ENCODE assay signal across 9 mouse cellular contexts in the genomic region with DNA sequence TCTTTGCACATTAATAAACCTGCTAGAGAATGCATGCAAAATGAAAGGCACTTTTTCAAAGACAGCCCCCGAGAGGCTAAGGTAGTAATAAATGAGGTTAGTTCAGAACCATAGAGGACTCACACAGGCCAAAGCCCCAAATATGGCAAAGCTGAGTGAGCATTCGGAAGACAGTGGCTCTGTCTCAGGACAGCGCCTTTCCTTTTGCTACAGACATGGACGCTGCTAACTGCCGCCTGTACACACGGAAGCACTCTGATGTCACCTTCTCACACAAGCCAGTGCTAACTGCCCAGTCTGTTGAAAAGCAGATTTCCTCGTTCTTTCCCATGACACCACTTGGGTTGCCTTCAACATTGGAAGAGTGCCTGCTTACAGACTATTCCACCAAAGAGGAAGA.
DNase-seq lines count a peak whose midpoint lies in the region; ATAC-seq lines count a peak whose summit lies in the region.
"Had no signal": no experiment of that assay in that cellular context is flagged by ENCODE, and none has a peak within 500 bp of the region (broad histone marks: within the 10 kb centered on the region; RNA-seq: fewer than 3 reads in every experiment).

No protein-coding gene starts in this region.

- no peak for DNase-seq in kidney, postnatal 10 days
- DNase-seq in ZHBTc4 (ENCODE audit: low read depth, low spot score), result peak; percentile 15
- peak; percentile 15 for DNase-seq in hindbrain, embryonic 11.5 days (ENCODE audit: low spot score)
- DNase-seq in midbrain, embryonic 14.5 days, result no peak
- DNase-seq in adrenal gland, postnatal 10 days, result no peak
- no peak for DNase-seq in gastrocnemius, postnatal 4 days (ENCODE audit: low spot score in 2 of 2)
- DNase-seq: kidney, adult 11 months had no signal

- H3K9ac ChIP-seq in kidney, embryonic 14.5 days (ENCODE audit: low read depth, low read length), result no peak overlapping the region
- no peak overlapping the region for H3K9ac ChIP-seq in hindbrain, embryonic 11.5 days (ENCODE audit: low read depth, low read length)
- no peak overlapping the region for H3K9ac ChIP-seq in midbrain, embryonic 14.5 days (replicated peaks; ENCODE audit: low read length)

- H3K27ac ChIP-seq in kidney, embryonic 14.5 days (ENCODE audit: low read depth, low read length), result peak overlapping the region; percentile 33; the same call in 1 of the 2 replicates
- H3K27ac ChIP-seq in hindbrain, embryonic 11.5 days (ENCODE audit: low read depth, low read length), result 0 out of 2 replicates have a peak overlapping the region, but pooled peaks have one; percentile 10
- peak overlapping the region; percentile 42 for H3K27ac ChIP-seq in midbrain, embryonic 14.5 days (replicated peaks; ENCODE audit: low read depth, low read length)

- no peak overlapping the region for H3K4me2 ChIP-seq in kidney, embryonic 14.5 days (replicated peaks; ENCODE audit: low read depth, low read length)
- H3K4me2 ChIP-seq in hindbrain, embryonic 11.5 days (replicated peaks; ENCODE audit: low read depth, low read length), result no peak overlapping the region
- H3K4me2 ChIP-seq in midbrain, embryonic 14.5 days (ENCODE audit: low read length), result no peak overlapping the region

- 55% methylated on average over 7 of the region's 7 CpGs for WGBS in kidney, embryonic 14.5 days
- WGBS in hindbrain, embryonic 11.5 days, result 47% methylated on average over 7 of the region's 7 CpGs
- WGBS in midbrain, embryonic 14.5 days, result 55% methylated on average over 7 of the region's 7 CpGs

- no peaks in the 10 kb centered on the region for H3K9me3 ChIP-seq in kidney, embryonic 14.5 days (ENCODE audit: control insufficient read depth, low read length)
- H3K9me3 ChIP-seq in hindbrain, embryonic 11.5 days (ENCODE audit: control insufficient read depth, low read length), result no peaks in the 10 kb centered on the region
- H3K9me3 ChIP-seq in midbrain, embryonic 14.5 days (ENCODE audit: control insufficient read depth, low read length), result no peaks in the 10 kb centered on the region

- H3K4me1 ChIP-seq in kidney, embryonic 14.5 days (ENCODE audit: control insufficient read depth, insufficient read depth, low read length), result peaks cover 49% of the 10 kb centered on the region
- peaks cover 11% of the 10 kb centered on the region for H3K4me1 ChIP-seq in hindbrain, embryonic 11.5 days (replicated peaks; ENCODE audit: control insufficient read depth, insufficient read depth, low read length)
- H3K4me1 ChIP-seq in midbrain, embryonic 14.5 days (ENCODE audit: control insufficient read depth, insufficient read depth, low read length), result peaks cover 23% of the 10 kb centered on the region

- H3K36me3 ChIP-seq in kidney, embryonic 14.5 days (ENCODE audit: control insufficient read depth, insufficient read depth, low read length), result no peaks in the 10 kb centered on the region
- no peaks in the 10 kb centered on the region for H3K36me3 ChIP-seq in hindbrain, embryonic 11.5 days (ENCODE audit: control insufficient read depth, insufficient read depth, low read length)
- no peaks in the 10 kb centered on the region for H3K36me3 ChIP-seq in midbrain, embryonic 14.5 days (ENCODE audit: control insufficient read depth, insufficient read depth, low read length)

- ATAC-seq in kidney, embryonic 14.5 days (ENCODE audit: low FRiP score, low TSS enrichment), result no peak
- peak; percentile 62 for ATAC-seq in hindbrain, embryonic 11.5 days (ENCODE audit: low FRiP score)
- no peak for ATAC-seq in midbrain, embryonic 14.5 days (ENCODE audit: low FRiP score, low TSS enrichment)

- no peak overlapping the region for H3K4me3 ChIP-seq in kidney, embryonic 14.5 days (ENCODE audit: low read length)
- H3K4me3 ChIP-seq in hindbrain, embryonic 11.5 days (ENCODE audit: low read depth, low read length), result no peak overlapping the region
- no peak overlapping the region for H3K4me3 ChIP-seq in midbrain, embryonic 14.5 days (replicated peaks; ENCODE audit: low read depth, low read length)
- H3K4me3 ChIP-seq: erythroblast, embryonic 14.5 days had no signal

- H3K27me3 ChIP-seq in kidney, embryonic 14.5 days (ENCODE audit: control insufficient read depth, insufficient read depth, low read length), result no peaks in the 10 kb centered on the region
- no peaks in the 10 kb centered on the region for H3K27me3 ChIP-seq in hindbrain, embryonic 11.5 days (ENCODE audit: control insufficient read depth, insufficient read depth, low read length)
- no peaks in the 10 kb centered on the region for H3K27me3 ChIP-seq in midbrain, embryonic 14.5 days (ENCODE audit: control insufficient read depth, insufficient read depth, low read length)

Comparison
In these comparisons a context has a peak if more than half of its experiments do, and no peak if none do; other contexts are left out.
1. DNase-seq: peak in ZHBTc4 (single experiment) and hindbrain, embryonic 11.5 days (single experiment); none in kidney, postnatal 10 days (single experiment), midbrain, embryonic 14.5 days (single experiment), adrenal gland, postnatal 10 days (single experiment) and gastrocnemius, postnatal 4 days (0 of 2).
2. Peak in every context shown above with its lines, with median percentiles within 50 percentile points of each other: H3K27ac ChIP-seq.